Mouse (Mus musculus) spleen, postnatal 4 days (tissue): ENCODE results near the gene Cnppd1.
A peak's percentile ranks its signal among the peaks of the same experiment; 100 is the strongest.

ENCODE experiments used
- DNase-seq, 2 experiments: peaks; one replicate each; pipeline ENCODE4 v3.0.0; 2022; ENCODE audit warnings: low spot score in 2 of 2

Cnppd1 gene

DNA sequence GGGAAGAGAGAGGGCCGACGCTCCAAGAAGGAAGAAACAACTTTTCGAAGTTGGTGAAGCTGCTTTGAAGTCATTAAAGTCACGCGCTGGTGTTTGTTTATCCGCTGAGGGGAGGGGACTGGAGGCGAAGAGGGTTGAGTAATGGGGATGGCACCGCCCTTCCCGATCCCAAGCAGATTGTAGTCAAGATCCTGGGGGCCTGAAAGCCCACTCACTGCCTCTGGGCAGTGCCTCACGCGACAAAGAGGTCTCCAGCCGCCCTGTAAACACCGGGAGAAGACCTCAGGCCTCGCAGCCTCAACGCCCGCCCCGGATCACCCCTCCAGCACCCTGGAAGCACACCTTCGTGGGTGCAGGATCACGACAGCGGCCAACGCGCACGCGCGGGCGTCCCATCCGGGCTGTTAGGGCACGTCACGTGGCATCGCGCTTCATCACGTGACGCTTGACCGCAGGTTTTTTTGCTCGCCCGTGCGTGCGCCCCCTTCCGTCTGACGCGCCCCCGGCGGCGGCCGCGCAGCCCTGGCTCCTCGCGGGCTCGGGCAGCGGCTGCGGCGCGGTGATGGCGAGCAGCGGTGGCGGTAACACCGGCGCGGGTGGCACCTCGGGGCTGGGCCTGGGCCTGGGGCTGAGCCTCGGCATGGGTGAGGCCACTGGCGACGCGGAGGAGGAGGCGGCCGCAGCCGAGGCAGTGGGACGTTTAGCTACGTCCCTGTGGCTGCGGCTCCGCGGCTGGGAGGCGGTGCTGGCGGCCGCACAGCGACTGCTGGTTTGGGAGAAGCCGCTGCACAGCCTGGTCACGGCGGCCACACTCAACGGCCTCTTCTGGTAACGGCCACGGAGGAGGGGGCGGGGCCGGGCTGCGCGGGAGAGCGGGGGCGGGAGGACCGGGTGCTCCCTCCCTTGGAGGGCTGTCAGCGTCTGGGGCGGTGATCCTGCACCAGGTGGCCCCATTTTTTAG is at the start of gene Cnppd1, which contains the start of gene Retreg2:
Cnppd1 (minus strand) TSS at position 411 of the 961 bp plus-strand sequence.
Retreg2 (plus strand) TSS at position 478 of the 961 bp plus-strand sequence.
- DNase-seq: peak; percentile 97 to 99

DNA sequence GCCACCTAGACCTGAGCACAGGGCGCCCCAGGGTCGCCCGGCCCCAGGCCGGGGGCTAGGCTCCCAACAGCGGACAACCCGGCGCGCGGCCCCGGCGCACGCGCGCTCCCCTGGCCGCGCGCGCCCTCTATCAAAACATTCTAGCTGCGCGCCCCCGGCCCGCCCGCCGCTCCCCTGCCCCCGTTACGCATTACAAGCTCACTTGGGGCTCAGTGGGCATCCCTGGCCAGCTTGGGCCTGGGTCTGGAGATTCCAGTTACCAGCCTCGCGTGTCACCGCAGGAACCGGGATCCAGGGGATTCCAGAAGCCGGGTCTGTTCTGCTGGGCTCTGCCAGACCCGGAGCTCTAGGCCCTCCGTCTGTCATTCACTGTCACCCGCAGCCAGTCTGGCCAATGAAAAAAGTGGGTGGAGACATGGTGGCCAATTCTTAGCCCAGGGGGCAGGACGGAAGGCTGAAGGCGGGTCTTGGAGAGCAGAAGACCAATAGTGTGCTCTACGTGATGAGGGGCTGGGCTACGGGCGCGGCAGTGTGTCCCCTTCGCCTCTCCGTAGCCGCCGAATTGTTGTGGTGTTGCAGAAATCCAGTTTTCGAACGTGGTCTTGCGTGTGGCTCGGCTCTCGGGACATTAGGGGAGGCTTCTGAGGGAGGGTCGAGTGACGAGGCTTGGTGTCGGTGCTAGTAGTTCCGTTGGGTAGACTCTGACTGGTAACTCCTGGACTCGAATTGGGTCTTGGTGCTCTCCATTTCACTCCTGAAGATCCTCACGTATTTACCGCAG is 49.3 kb upstream of the Cnppd1 start, which contains the start of the genes Ankzf1 and Atg9a:
Ankzf1 (plus strand) TSS at position 530 of the 781 bp plus-strand sequence.
Atg9a (minus strand) TSS at position 575 of the 781 bp plus-strand sequence.
- peak; percentile 94 for DNase-seq

DNA sequence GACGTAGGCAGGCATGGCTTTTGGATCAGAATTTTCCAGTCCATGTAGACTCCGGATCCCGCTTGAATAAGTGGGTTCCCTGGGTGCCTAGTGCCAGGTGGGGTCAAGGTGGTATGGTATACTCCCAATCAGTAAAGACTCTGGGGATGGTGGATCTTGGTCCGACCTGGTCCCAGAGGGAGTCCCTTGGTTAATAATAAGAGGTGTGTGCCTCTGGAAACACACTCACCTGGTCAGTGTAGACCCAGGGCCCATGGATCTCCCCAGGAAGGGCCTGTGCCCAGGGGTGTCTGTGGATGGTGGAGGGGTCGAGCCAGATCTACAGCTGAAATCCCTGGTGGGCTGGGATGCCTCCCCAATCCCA is 48.7 kb upstream of the Cnppd1 start:
- DNase-seq: no peak

DNA sequence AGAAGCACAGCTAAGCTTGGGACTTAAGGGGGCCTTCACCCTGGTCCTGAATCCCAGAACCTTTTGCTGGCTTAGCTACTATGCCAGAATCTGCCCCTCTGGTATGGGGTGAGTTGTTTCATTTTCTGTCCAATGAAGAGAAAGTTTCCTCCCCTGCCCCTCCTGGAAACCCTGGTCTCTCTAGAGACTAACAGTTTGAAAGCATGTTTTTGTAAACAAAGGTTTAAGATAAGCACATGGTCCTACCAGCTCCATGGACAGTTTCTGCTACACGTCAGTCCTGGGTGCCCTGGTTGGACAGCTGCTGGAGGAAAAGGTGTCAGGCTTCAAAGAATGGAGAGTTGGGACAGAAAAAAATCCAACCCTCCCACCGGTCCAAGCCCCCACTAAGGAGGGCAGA is 48.1 kb upstream of the Cnppd1 start:
- peak in 1 of 2 experiments; percentile 65 for DNase-seq

DNA sequence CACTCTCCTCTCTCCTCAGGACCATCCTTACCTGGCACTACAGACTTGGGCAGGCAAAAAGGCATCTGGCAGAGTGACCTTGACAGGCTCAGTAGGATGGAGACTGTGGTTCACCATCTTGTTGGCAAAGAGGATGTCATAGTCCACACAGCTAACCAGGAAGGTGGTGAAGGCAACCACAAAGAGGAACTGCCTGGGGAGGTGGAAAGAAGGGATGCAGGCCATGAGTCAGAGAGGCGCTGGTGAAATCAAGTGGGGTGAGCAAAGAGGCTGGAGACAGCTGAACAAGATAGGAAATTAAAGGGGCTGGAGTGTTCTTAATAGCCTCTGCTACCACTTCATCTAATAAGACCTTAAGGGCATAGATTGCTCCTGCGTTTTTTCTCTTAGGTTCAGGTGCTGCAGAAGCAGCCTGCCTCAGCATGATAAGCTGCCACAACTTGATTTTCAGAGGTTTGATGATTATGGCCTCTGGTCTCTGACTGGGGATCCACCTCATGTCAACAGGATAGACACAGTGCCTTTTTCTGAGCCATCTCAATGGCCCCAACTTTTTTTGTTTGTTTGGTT is 45.5 kb upstream of the Cnppd1 start:
- DNase-seq: no peak

DNA sequence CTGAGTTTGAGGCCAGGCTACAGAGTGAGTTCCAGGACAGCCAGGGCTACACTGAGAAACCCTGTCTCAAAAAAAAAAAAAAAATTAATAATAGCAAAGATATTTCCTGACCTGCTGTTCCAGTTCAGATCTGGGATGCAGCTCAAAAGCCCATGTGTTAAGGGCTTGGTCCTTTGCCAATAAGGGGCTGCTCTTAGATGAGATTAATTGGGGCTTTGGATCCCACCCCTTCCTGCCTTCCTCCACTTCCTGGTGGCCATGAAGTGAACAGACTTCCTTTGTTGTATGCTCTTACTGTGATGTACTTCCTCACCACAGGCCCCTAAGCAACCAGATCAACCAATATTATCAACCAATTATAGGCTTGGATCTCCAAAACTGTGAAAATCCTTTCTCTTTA is 44.6 kb upstream of the Cnppd1 start:
- no peak for DNase-seq

DNA sequence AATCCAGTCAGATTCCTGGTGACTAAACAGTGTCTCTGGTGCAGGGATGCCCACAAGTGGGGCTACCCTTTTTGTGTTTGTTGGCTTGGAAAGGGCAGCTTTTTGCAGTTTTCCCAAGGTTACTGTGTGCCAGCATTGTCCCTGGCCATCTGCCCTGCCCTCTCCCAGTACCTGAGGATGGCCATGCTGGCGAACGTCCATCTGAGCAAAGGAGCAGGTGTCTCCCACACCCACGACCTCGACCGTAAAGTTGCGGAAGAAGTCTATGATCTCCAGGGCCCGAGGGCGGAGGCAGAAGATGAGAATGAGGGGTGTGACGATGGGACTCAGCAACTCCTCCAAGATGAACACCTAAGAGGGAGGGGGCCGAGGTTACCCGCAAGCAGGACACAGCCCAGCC is 43.0 kb upstream of the Cnppd1 start:
- no peak for DNase-seq

DNA sequence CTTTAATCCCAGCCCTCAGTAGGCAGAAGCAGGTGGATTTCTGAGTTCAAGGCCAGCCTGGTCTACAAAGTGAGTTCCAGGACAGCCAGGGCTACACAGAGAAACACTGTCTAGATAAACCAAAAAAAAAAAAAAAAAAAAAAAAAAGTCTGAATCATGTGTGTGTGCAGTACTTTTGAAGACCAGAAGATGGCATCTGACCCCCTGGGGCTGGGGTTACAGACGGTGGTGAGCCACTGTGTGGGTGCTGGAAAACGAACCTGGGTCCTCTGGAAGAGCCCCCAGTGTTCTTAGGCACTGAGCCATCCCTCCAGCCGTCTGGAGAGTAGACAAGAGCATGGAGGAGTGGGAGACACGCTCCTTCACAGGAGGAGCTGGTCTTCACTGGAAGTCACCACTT is 39.6 kb upstream of the Cnppd1 start:
- DNase-seq: peak in 1 of 2 experiments; percentile 60

DNA sequence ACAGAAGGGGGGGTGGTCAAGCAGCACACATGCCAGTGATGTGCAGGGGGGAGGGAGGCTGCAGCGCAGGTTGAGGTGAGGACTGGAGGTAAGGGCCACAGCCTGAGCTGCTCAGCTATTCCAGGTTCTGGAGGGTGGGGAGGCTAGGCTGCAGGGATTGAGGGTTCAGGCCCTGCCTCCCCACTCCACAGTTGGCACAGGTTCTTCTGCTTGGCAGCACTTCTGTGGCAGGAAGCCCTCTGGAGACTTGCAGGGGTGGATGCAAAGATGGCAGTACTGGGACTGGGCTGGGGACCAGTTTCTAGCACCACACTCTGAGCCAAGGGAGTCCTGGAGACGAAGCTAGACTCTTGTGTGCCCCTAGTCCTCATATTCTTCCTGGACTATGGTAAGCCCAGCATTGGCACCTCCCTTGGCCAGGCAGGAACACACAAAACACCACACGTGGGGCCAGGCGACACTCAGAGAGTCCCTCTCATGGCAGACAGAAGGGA is 38.9 kb upstream of the Cnppd1 start:
- peak in 1 of 2 experiments; percentile 61 for DNase-seq

DNA sequence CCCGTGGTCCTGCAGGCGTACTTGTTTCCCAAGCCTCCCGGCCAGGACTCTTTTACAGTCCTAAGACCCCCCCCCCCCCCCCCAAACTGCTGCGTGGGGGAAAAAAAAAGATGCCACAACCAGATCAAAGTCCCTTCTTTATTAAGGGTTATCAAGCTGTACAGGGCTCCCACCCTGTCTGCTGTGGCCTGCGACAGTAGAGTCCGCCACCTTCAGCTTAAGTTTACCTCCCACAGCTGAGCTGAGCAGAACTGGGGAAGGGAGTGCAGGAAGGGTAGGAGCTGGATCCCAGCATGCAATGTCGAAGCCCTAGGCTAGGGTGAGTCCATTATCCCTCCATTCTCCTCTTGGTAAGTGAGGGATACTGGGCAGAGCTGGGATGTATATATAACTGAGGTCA is 38.2 kb upstream of the Cnppd1 start:
- peak in 1 of 2 experiments; percentile 63 for DNase-seq

DNA sequence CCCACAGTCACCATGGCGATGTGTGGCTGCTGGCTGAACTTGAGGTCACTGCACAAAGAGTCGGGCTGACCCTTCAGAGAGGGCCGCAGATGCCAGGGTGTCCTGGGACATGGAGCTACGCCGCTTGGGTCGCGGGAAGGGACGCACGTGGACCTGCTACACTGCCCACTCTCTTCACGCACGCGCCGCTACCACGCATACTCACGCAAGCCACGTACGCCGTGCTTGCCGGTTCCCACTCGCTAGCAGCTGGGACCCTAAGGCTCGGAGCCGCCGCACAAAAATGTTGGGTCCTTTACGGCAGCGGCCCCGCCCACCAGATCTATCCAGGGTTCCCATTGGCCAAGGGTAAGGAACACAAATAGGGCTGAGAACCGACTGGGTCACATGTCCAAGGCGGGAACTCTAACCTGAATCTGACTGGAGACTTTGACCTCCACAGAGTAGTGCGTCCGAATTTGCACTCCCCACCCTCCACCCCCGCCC is 37.6 kb upstream of the Cnppd1 start, which contains the start of gene Abcb6:
Abcb6 (minus strand) TSS at position 288 of the 486 bp plus-strand sequence.
- peak; percentile 91 to 94 for DNase-seq

DNA sequence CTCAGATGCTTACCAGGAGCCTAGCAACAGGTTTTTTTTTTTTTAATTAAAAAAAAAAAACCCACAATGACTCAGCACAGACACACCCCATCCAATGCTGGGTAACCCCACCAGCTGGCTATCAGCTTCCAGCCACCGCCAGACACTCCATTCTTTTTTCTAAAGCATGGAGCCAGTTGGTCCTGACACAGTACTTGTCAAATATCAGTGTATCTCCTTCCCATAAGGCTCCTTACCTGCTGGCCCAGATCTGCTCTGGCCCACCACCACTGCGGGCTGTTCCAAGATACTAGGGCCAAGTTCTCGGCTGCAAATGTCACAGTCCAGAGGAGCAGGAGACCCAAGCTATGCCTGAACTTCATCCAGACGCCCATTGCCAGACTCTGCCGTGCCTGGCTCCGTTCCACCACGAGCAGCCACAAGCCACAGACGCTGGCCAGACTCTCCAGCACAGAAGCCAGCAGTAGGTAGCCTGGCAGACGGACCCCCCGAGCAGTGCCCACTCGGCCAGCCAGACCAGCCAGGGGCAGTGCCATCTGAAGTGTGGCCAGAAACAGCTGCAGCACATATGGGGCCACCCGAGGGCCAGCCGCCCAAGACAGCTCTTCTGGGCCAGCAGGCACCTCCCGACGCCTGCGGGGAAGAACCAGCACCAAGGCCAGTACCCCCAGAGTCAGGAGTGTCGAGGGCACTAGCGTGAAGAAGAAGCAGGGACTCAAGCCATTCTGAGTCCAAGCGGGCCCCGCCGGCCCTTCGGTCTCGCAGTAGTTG is 37.0 kb upstream of the Cnppd1 start:
- peak in 1 of 2 experiments; percentile 63 for DNase-seq

DNA sequence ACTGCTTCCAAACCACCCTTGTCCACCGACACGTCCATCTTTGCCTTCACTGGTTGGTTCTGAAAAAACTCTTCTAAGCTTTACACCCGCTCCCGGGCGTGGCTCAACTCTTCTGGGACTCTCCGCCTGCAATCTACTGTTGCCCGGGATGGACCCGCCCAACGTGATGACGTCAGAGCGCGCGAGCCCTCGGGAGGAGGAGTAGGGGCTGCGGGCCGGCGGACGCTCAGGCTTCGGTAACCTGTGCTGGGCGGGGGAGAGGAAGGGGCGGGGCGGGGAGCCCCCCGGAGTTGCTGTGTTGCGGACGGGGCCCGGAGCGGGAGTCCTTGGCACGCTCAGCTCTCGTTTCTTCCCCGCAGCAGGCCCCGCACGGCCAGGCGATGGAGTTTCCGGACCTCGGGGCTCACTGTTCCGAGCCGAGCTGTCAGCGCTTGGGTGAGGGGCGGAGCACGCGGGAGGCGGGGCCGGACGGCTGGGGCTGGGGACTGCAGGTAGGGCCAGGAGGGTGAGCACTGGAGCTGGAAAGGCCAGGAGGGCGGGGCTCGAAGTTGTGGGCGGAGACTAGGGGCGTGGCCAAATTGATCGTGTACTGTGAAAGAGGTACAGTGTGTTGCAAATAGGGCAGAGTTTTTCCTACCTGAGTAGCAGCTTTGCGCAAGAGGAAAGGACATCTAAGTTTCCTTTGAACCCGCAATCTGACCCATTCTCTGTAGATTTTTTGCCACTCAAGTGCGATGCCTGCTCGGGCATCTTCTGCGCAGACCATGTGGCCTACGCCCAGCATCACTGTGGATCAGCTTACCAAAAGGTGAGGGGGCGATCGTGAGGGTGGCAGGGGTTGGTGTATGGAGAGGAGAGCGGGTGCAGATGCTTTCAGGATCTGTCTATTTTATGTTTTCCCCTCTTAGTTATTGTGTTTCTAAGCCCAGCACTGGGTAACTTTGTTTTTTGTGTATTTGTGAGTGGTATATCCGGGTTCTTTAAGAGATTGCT is 26.3 kb upstream of the Cnppd1 start, which contains the start of gene Zfand2b:
Zfand2b (plus strand) TSS at position 175 of the 993 bp plus-strand sequence.
- peak; percentile 98 to 99 for DNase-seq

DNA sequence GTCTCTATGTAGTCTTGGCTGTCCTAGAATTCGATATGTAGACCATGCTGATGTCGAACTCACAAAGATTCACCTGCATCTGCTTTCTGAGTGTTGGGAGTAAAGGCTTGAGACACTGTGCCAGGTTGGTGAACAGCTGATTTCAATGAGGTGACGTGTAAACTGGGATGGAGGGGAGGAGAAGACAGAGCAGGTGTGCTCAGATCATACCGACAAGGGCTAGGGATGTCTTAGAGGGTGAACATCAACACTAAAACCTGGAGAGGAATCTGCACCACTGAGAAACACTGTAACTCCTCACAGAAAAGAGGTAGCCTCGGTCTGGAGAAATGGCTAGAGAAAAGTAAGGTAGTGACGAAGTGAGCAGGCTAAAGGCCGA is 25.6 kb upstream of the Cnppd1 start:
- DNase-seq: no peak

DNA sequence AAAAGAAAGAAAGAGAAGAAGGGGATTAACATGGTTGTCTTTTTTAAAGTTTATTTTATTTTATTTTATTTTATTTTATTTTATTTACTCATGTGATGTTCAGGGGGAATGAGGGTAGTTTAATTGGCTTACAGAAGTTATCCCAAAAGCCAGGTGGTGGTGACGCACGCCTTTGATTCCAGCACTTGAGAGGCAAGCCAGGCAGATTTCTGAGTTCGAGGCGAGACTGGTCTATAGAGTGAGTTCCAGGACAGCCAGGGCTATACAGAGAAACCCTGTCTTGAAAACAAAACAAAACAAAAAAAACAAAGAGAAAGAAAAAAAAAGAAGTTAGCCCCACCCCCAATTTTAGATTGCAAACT is 17.7 kb upstream of the Cnppd1 start:
- no peak for DNase-seq

DNA sequence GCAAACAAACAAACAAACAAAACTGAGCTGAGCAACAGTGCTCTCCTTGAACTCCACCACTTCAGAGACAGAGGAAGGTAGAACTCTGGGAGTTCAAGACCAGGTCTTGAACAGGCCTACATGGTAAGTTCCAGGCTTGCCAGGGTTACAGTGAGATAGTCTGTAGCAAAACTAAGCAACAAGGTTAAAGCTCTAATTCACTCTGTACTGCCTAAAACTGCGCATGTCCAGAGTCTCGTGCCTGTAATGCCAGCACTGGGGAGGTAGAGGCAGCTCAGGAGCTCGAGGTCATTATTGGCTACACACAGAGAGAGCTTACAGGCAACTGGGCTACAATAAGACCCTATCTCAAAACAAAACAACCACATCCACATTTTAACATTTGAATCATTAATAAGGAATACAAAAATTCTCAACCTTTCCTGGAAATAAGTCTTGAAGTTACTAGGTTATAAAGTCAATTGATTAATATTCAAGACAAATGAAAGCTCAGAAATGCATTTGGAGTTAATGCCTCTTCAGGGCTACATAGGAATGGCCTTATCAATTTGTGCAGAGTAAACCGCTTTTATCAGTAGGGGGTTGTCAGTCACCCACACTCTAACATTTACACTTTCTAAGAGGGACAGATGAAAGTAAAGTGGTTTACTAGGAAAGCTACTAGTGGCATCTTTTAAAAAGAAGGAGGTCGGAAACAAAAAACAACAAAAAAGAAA is 17.2 kb upstream of the Cnppd1 start:
- no peak for DNase-seq

DNA sequence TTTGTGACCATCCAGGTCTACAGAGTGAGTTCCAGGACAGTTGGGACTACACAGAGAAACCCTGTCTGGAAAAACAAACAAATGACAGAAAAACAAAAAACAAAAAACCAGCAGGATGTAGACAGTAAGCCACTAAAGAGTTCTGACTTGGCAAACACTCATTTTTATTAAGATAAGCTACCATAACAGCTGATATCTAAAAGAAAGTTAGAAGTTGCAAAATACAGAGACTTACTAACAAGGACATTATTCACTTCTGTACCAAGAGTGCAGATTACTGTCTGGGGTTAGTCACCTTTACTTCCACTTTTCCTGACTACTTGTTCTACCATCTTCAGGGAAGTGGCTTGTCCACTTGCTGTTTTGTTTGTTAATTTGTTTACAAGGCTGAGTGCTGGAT is 16.5 kb upstream of the Cnppd1 start:
- DNase-seq: no peak

DNA sequence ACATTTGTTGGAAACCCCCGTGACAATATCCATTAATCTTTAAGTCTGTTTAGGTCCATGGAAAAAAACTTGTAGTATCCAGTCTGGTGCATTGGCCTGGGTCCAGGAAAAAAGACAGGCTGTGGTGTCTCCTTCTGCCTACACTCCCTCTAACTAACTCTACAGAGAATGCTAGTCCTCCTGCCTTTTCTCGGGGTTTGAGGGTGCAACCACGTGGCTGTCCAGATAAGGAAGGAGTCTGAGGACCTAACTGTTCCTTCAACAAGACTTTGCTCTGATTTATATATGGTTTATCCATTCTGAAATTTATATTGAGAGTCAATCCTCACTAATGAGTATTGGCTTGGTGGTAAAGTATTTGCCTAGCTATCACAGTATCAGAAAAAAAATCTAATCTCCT is 13.3 kb upstream of the Cnppd1 start:
- DNase-seq: no peak

DNA sequence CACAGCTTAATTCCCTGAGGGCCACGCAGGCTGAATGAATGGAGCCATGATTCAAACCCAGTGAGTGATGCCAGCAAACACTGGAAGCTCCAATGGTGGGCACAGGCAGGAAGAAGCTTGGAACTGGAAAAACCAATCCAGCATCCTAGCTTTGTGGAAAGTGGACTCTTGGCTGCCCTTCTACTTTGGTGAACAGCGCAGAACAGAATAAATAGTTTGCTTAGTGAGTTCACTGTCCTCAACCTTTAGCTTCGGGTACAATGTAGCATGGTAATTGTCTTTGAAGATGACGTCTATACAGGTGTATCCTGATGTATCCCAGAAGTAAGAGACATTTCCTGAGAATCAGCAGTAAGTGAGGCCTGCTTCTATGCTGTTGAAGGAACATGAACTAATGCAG is 6.2 kb upstream of the Cnppd1 start:
- no peak for DNase-seq
